Mouse (Mus musculus) lung, adult 2 months (tissue): Measurements from ENCODE around the gene Asb5.
A peak's percentile ranks its signal among the peaks of the same experiment; 100 is the strongest.

ENCODE experiments used
- CTCF ChIP-seq: fragments of 200-500 bp; IDR thresholded peaks from 2 replicates; pipeline ENCODE4 v1.5.1; 2011; ENCODE audit warnings: mild to moderate bottlenecking, low read length, control low read depth; ENCODE audit not compliant: insufficient read depth
- POLR2A ChIP-seq: fragments of 200-500 bp; IDR thresholded peaks from 2 replicates; pipeline ENCODE4 v1.6.1; 2011; ENCODE audit warnings: low read depth, mild to moderate bottlenecking, control low read depth, low read length, borderline replicate concordance; ENCODE audit errors: extremely low read depth

DNA sequence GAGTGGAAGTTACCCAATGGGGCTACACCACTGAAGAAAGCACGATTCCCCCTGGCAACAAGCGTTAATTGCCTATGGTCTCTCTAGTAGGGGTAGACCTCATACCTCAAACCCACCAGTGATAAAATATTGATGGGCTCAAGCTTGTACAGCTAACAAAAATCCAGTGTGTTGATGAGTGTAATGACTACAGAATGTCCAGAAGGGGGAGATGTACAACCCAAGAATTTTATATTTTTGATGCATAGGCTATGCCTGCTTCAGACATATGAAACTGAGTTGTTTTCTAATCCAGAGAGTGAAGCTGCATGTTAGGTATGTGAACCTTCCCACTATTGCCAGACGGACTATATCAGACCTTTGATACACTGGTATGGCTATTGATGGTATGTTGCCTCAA is 7.9 kb downstream of the Asb5 start:
- TF ChIP-seq POLR2A (no peak), CTCF (0 out of 2 replicates have a peak, but pooled peaks have one; percentile 17)
